Mouse (Mus musculus): ENCODE data around the gene Spint2.

DNA sequence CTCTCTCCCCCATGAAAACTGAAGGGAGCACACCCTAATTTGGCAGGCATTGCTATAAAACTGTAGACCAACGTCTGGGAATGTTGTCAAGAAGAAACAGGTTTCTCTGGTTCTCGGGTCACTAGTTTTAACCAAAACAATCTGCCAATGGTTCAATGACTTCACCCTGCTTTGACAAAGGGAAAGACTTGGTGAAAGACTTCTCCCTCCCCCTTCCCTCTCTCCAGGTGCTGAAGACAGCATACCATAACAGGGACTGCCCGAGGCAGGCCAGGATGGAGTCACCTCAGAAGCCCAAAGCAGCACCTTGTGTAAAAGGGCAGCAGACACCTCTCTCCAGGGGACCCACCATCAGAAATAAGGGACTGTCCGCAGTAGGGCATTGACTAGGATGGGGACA lies 14.8 kb downstream of the Spint2 start:
- TF ChIP-seq POLR2A (IDR thresholded peaks at IDR 0.05; ENCODE audit: insufficient read depth, low read depth, low read length): no peak
- TF ChIP-seq EP300 (IDR thresholded peaks at IDR 0.05; ENCODE audit: insufficient read depth, low read depth, low read length): no peak
- no peak for TF ChIP-seq CTCF (IDR thresholded peaks at IDR 0.05)
